Mouse (Mus musculus): Measurements from ENCODE around the gene Fam19a1.

- no peak for TF ChIP-seq POLR2A (IDR thresholded peaks at IDR 0.05; ENCODE audit: insufficient read depth, low read depth, low read length)
- no peak for TF ChIP-seq CTCF (IDR thresholded peaks at IDR 0.05)
- TF ChIP-seq EP300 (IDR thresholded peaks at IDR 0.05; ENCODE audit: insufficient read depth, low read depth, low read length), result no peak
Observed at GRCm38 (mm10) chr6:96373274-96373673, 260.3 kb downstream of the Fam19a1 start.

Data from heart, adult 2 months (tissue).